Mouse (Mus musculus): ENCODE measurements around the gene Lsamp.
A peak's percentile ranks its signal among the peaks of the same experiment; 100 is the strongest.

Gene Lsamp

GRCm38 (mm10) chr16:41210055-41210454 is 1225.9 kb downstream of the Lsamp start:
- no peak for DNase-seq (ENCODE audit: extremely low spot score, low spot score)

- DNase-seq (ENCODE audit: extremely low spot score, low spot score) = no peak
Observed at GRCm38 (mm10) chr16:41235829-41236228, 1251.7 kb downstream of the Lsamp start.

GRCm38 (mm10) chr16:41242841-41243240 is 1258.7 kb downstream of the Lsamp start:
- no peak for DNase-seq (ENCODE audit: extremely low spot score, low spot score)

GRCm38 (mm10) chr16:41244711-41245110 is 1260.5 kb downstream of the Lsamp start:
- peak; percentile 41 for DNase-seq (ENCODE audit: extremely low spot score, low spot score)

- DNase-seq (ENCODE audit: extremely low spot score, low spot score) = peak; percentile 55
Observed at GRCm38 (mm10) chr16:41258145-41259035, 1274.2 kb downstream of the Lsamp start.

GRCm38 (mm10) chr16:41275999-41276671 is 1292.0 kb downstream of the Lsamp start:
- no peak for DNase-seq (ENCODE audit: extremely low spot score, low spot score)

- DNase-seq (ENCODE audit: extremely low spot score, low spot score) = no peak
Observed at GRCm38 (mm10) chr16:41317992-41318391, 1333.8 kb downstream of the Lsamp start.

- no peak for DNase-seq (ENCODE audit: extremely low spot score, low spot score)
Observed at GRCm38 (mm10) chr16:41343431-41343830, 1359.3 kb downstream of the Lsamp start.

GRCm38 (mm10) chr16:41365138-41365537 is 1381.0 kb downstream of the Lsamp start:
- DNase-seq (ENCODE audit: extremely low spot score, low spot score) = no peak

- no peak for DNase-seq (ENCODE audit: extremely low spot score, low spot score)
Observed at GRCm38 (mm10) chr16:41383702-41384101, 1399.5 kb downstream of the Lsamp start.

GRCm38 (mm10) chr16:41384288-41384687 is 1400.1 kb downstream of the Lsamp start:
- no peak for DNase-seq (ENCODE audit: extremely low spot score, low spot score)

GRCm38 (mm10) chr16:41408850-41409249 is 1424.7 kb downstream of the Lsamp start:
- DNase-seq (ENCODE audit: extremely low spot score, low spot score) = no peak

- DNase-seq (ENCODE audit: extremely low spot score, low spot score) = no peak
Observed at GRCm38 (mm10) chr16:41410671-41411070, 1426.5 kb downstream of the Lsamp start.

GRCm38 (mm10) chr16:41417363-41417762 is 1433.2 kb downstream of the Lsamp start:
- DNase-seq (ENCODE audit: extremely low spot score, low spot score) = no peak

- DNase-seq (ENCODE audit: extremely low spot score, low spot score) = no peak
Observed at GRCm38 (mm10) chr16:41467391-41467790, 1483.2 kb downstream of the Lsamp start.

GRCm38 (mm10) chr16:41478694-41479093 is 1494.5 kb downstream of the Lsamp start:
- no peak for DNase-seq (ENCODE audit: extremely low spot score, low spot score)

GRCm38 (mm10) chr16:41481832-41482231 is 1497.7 kb downstream of the Lsamp start:
- no peak for DNase-seq (ENCODE audit: extremely low spot score, low spot score)

- no peak for DNase-seq (ENCODE audit: extremely low spot score, low spot score)
Observed at GRCm38 (mm10) chr16:41510915-41511552, 1526.9 kb downstream of the Lsamp start.

GRCm38 (mm10) chr16:41521566-41521965 is 1537.4 kb downstream of the Lsamp start:
- DNase-seq (ENCODE audit: extremely low spot score, low spot score) = no peak

- no peak for DNase-seq (ENCODE audit: extremely low spot score, low spot score)
Observed at GRCm38 (mm10) chr16:41524266-41524665, 1540.1 kb downstream of the Lsamp start.

GRCm38 (mm10) chr16:41532661-41533551 is 1548.7 kb downstream of the Lsamp start:
- peak; percentile 76 for DNase-seq (ENCODE audit: extremely low spot score, low spot score)

All from neural tube, embryonic 10.5 days (tissue).